Mouse (Mus musculus) liver, adult (tissue): ENCODE results near the gene Onecut1.

Source experiments
- GATA4 ChIP-seq: IDR thresholded peaks from 2 replicates; pipeline ENCODE4 v1.6.1; 2014; ENCODE audit warnings: mild to moderate bottlenecking, low read length; ENCODE audit not compliant: insufficient replicate concordance

Gene Onecut1

GRCm38 (mm10) chr9:74920450-74920849 is 58.7 kb downstream of the Onecut1 start:
- TF ChIP-seq GATA4, result no peak

- no peak; the same call in 1 of the 2 replicates for TF ChIP-seq GATA4
These were observed 59.7 kb downstream of the Onecut1 start for GRCm38 (mm10) chr9:74921422-74921821.

GRCm38 (mm10) chr9:74922884-74923283 is 61.2 kb downstream of the Onecut1 start:
- no peak for TF ChIP-seq GATA4

GRCm38 (mm10) chr9:74923291-74923977 is 61.7 kb downstream of the Onecut1 start:
- TF ChIP-seq GATA4, result peak; percentile 52; the same call in 1 of the 2 replicates

- no peak for TF ChIP-seq GATA4
These were observed 63.6 kb downstream of the Onecut1 start for GRCm38 (mm10) chr9:74925220-74925769.

- peak; percentile 60; the same call in 1 of the 2 replicates for TF ChIP-seq GATA4
These were observed 68.3 kb downstream of the Onecut1 start for GRCm38 (mm10) chr9:74929981-74930423.

GRCm38 (mm10) chr9:74930653-74931052 is 68.9 kb downstream of the Onecut1 start:
- TF ChIP-seq GATA4, result no peak

- TF ChIP-seq GATA4, result no peak
These were observed 73.6 kb downstream of the Onecut1 start for GRCm38 (mm10) chr9:74935289-74935688.

- TF ChIP-seq GATA4, result no peak
These were observed 76.0 kb downstream of the Onecut1 start for GRCm38 (mm10) chr9:74937761-74938160.

GRCm38 (mm10) chr9:74938670-74939534 is 77.2 kb downstream of the Onecut1 start:
- TF ChIP-seq GATA4, result no peak
